Mouse (Mus musculus) CH12.LX (cell line): ENCODE measurements around the gene Larp4. TPM values are rescaled to one million over a fixed set of nuclear protein-coding genes. Genes with fewer than 3 reads are reported as not detected.

Experiments used
- DNase-seq: peaks from one replicate; pipeline ENCODE4 v3.0.0-alpha.2; 2013; ENCODE audit errors: extremely low read depth
- H3K27ac ChIP-seq: 2 replicates; pipeline ENCODE4 v1.5.1; 2012; ENCODE audit warnings: low read depth, mild to moderate bottlenecking, control low read depth, moderate library complexity; ENCODE audit not compliant: insufficient read depth
- H3K27me3 ChIP-seq: replicated peaks from 2 replicates; pipeline ENCODE3; 2012; ENCODE audit warnings: inconsistent platforms
- H3K36me3 ChIP-seq, 2 experiments: replicated peaks in 1 of 2; 2 replicates each; pipeline versions ENCODE3 to v1.6.1; 2012; ENCODE audit warnings: inconsistent platforms in 1 of 2, low read length in 1 of 2, mild to moderate bottlenecking in 1 of 2, mixed read lengths in 1 of 2, moderate library complexity in 1 of 2; ENCODE audit not compliant: control insufficient read depth in 1 of 2, insufficient read depth in 1 of 2
- H3K4me1 ChIP-seq, 2 experiments: 2 replicates each; pipeline ENCODE4 v1.6.1; 2012; ENCODE audit warnings: inconsistent platforms in 1 of 2, moderate library complexity in 1 of 2; ENCODE audit not compliant: insufficient read depth in 2 of 2, control insufficient read depth in 1 of 2
- H3K4me2 ChIP-seq: 2 replicates; pipeline ENCODE4 v1.6.1; 2012; ENCODE audit warnings: low read depth, mild to moderate bottlenecking, control low read depth; ENCODE audit not compliant: poor library complexity, insufficient read depth, severe bottlenecking
- H3K4me3 ChIP-seq, 3 experiments: fragments of 150-350 bp in 1 of 3; sonication (generic) in 1 of 3; replicated peaks in 1 of 3; 2 replicates each; pipeline versions ENCODE3 to v1.5.1; 2011 to 2012; ENCODE audit warnings: low read depth in 2 of 3, low read length in 2 of 3, mild to moderate bottlenecking in 2 of 3, moderate library complexity in 2 of 3, control low read depth in 1 of 3, improper control_type of control experiment in 1 of 3, inconsistent platforms in 1 of 3, mixed read lengths in 1 of 3; ENCODE audit not compliant: poor library complexity in 1 of 3
- H3K79me2 ChIP-seq: replicated peaks from 2 replicates; pipeline ENCODE4 v1.6.1; 2012; ENCODE audit warnings: mild to moderate bottlenecking, moderate library complexity; ENCODE audit not compliant: control insufficient read depth, poor library complexity, insufficient read depth, severe bottlenecking; ENCODE audit errors: extremely low read depth
- H3K9ac ChIP-seq: 2 replicates; pipeline ENCODE4 v1.6.1; 2012; ENCODE audit warnings: low read depth, mild to moderate bottlenecking, control low read depth, moderate library complexity; ENCODE audit not compliant: insufficient read depth
- H3K9me3 ChIP-seq: replicated peaks from 2 replicates; pipeline ENCODE3; 2012; ENCODE audit warnings: low read length, inconsistent platforms, mixed read lengths
- BHLHE40 ChIP-seq: IDR thresholded peaks from 2 replicates; pipeline ENCODE4 v1.6.1; 2011; ENCODE audit warnings: mild to moderate bottlenecking, low read depth, low read length, improper control_type of control experiment
- CHD1 ChIP-seq: IDR thresholded peaks from 2 replicates; pipeline ENCODE4 v1.6.1; 2012; ENCODE audit warnings: low read depth, low read length, improper control_type of control experiment, inconsistent platforms
- CHD2 ChIP-seq: IDR thresholded peaks from 2 replicates; pipeline ENCODE4 v1.6.1; 2011; ENCODE audit warnings: low read length, improper control_type of control experiment
- CTCF ChIP-seq, 2 experiments: IDR thresholded peaks in 1 of 2; conservative IDR thresholded peaks in 1 of 2; 2 replicates each; pipeline ENCODE4 v1.5.1; 2011 to 2012; ENCODE audit warnings: low read depth in 2 of 2, low read length in 2 of 2, improper control_type of control experiment in 1 of 2, inconsistent platforms in 1 of 2, mild to moderate bottlenecking in 1 of 2, moderate library complexity in 1 of 2
- ELF1 ChIP-seq: IDR thresholded peaks from 2 replicates; pipeline ENCODE4 v1.6.1; 2014; ENCODE audit warnings: low read depth, mild to moderate bottlenecking, inconsistent platforms, low read length, improper control_type of control experiment
- EP300 ChIP-seq: IDR thresholded peaks from 2 replicates; pipeline ENCODE4 v1.6.1; 2011; ENCODE audit warnings: low read length, improper control_type of control experiment
- ETS1 ChIP-seq: conservative IDR thresholded peaks from 2 replicates; pipeline ENCODE4 v1.6.1; 2012; ENCODE audit warnings: low read depth, mild to moderate bottlenecking, inconsistent platforms, low read length, improper control_type of control experiment, moderate library complexity
- IRF4 ChIP-seq: IDR thresholded peaks from 2 replicates; pipeline ENCODE4 v1.6.1; 2014; ENCODE audit warnings: low read depth, mild to moderate bottlenecking, inconsistent platforms, low read length, improper control_type of control experiment
- JUND ChIP-seq: conservative IDR thresholded peaks from 2 replicates; pipeline ENCODE4 v1.6.1; 2011; ENCODE audit warnings: low read depth, low read length, improper control_type of control experiment
- KAT2A ChIP-seq: IDR thresholded peaks from 2 replicates; pipeline ENCODE4 v1.6.1; 2012; ENCODE audit warnings: low read length, improper control_type of control experiment, inconsistent platforms; ENCODE audit not compliant: insufficient replicate concordance
- MAX ChIP-seq: IDR thresholded peaks from 2 replicates; pipeline ENCODE4 v1.6.1; 2011; ENCODE audit warnings: low read length, improper control_type of control experiment
- MXI1 ChIP-seq: IDR thresholded peaks from 2 replicates; pipeline ENCODE4 v1.6.1; 2011; ENCODE audit warnings: mild to moderate bottlenecking, low read depth, low read length, improper control_type of control experiment
- NELFE ChIP-seq: IDR thresholded peaks from 2 replicates; pipeline ENCODE4 v1.6.1; 2011; ENCODE audit warnings: low read depth, low read length, improper control_type of control experiment
- NRF1 ChIP-seq: IDR thresholded peaks from 2 replicates; pipeline ENCODE4 v1.6.1; 2014; ENCODE audit warnings: low read depth, mild to moderate bottlenecking, inconsistent platforms, low read length, improper control_type of control experiment, moderate library complexity
- POLR2A ChIP-seq: IDR thresholded peaks from 2 replicates; pipeline ENCODE4 v1.6.1; 2011; ENCODE audit warnings: low read depth, mild to moderate bottlenecking, improper control_type of control experiment, low read length
- RAD21 ChIP-seq: IDR thresholded peaks from 2 replicates; pipeline ENCODE4 v1.6.1; 2011; ENCODE audit warnings: low read depth, mild to moderate bottlenecking, low read length, improper control_type of control experiment, moderate library complexity
- RCOR1 ChIP-seq: conservative IDR thresholded peaks from 2 replicates; pipeline ENCODE4 v1.6.1; 2012; ENCODE audit warnings: low read depth, mild to moderate bottlenecking, inconsistent platforms, low read length, improper control_type of control experiment
- SMC3 ChIP-seq: IDR thresholded peaks from 2 replicates; pipeline ENCODE4 v1.6.1; 2011; ENCODE audit warnings: low read depth, low read length, improper control_type of control experiment
- TBP ChIP-seq: conservative IDR thresholded peaks from 2 replicates; pipeline ENCODE4 v1.6.1; 2011; ENCODE audit warnings: low read depth, low read length, improper control_type of control experiment
- TCF12 ChIP-seq: IDR thresholded peaks from 2 replicates; pipeline ENCODE4 v1.6.1; 2014; ENCODE audit warnings: low read depth, mild to moderate bottlenecking, inconsistent platforms, low read length, improper control_type of control experiment
- ZKSCAN1 ChIP-seq: IDR thresholded peaks from 2 replicates; pipeline ENCODE4 v1.6.1; 2012; ENCODE audit warnings: low read depth, inconsistent platforms, low read length, improper control_type of control experiment, borderline replicate concordance
- ZNF384 ChIP-seq: IDR thresholded peaks from 2 replicates; pipeline ENCODE4 v1.6.1; 2012; ENCODE audit warnings: low read depth, low read length, improper control_type of control experiment, inconsistent platforms
- dilution Hi-C: fragments of 300-500 bp; cut with MboI; formaldehyde crosslinking; loops from 2 replicates; pipeline ENCODE4 v1.14.3; 2020; ENCODE audit warnings: low sequenced_read_pairs; ENCODE audit not compliant: extremely low pct_unique_long_range_greater_than_20kb, extremely low pct_ligation_motif_present
- in situ Hi-C: fragments of 300-500 bp; cut with MboI; formaldehyde crosslinking; loops from 3 replicates; pipeline ENCODE4 v1.14.3; 2019; ENCODE audit warnings: low sequenced_read_pairs, low pct_ligation_motif_present, low pct_unique_long_range_greater_than_20kb, mixed read lengths
- polyA plus RNA-seq: library from polyadenylated mRNA; unstranded; fragments of >175 nt; gene quantifications from 2 replicates; pipeline ENCODE4 v1.2.1, GENCODE M21; 2012; ENCODE audit warnings: low read depth; ENCODE audit not compliant: insufficient read length
- total RNA-seq, 2 experiments: library from RNA; depleted of rRNA; stranded (reverse); fragments of 300-350 nt in 1 of 2; fragments of >200 nt in 1 of 2; gene quantifications; 2 replicates each; pipeline ENCODE4 v1.2.3; 2012 to 2014

Gene Larp4
- total and polyA plus RNA-seq, 3 experiments, result 81.9 to 135 (median 96.3) TPM

- TF ChIP-seq ZNF384, result no peak
- TF ChIP-seq, all 38 proteins: peak for 0
Measured at GRCm38 (mm10) chr15:99940426-99940825, 29.4 kb upstream of the Larp4 start (continued).

GRCm38 (mm10) chr15:99940970-99941630 lies 28.8 kb upstream of the Larp4 start:
- no peak overlapping the region for H3K27ac ChIP-seq
- dilution Hi-C loops (no loop called here), in situ Hi-C loops (no loop called here)
- H3K4me1 ChIP-seq, result no peaks in the 10 kb centered on the region; a peak in 1 of 4 replicates
- no peaks in the 10 kb centered on the region for H3K79me2 ChIP-seq
- DNase-seq, result no peak
- H3K4me2 ChIP-seq, result no peak overlapping the region
- no peaks in the 10 kb centered on the region for H3K36me3 ChIP-seq
- no peak overlapping the region for H3K4me3 ChIP-seq
- H3K27me3 ChIP-seq, result no peaks in the 10 kb centered on the region
- H3K9me3 ChIP-seq, result peaks cover 3% of the 10 kb centered on the region
- no peak for TF ChIP-seq MXI1
- TF ChIP-seq CTCF (conservative IDR thresholded peaks at IDR 0.05 in 1 of 2, IDR thresholded peaks at IDR 0.05 in 1 of 2; ENCODE audit: low read depth in 2 of 2, low read length in 2 of 2), result no peak
- TF ChIP-seq NRF1, result no peak
- TF ChIP-seq TBP, result no peak
- no peak for TF ChIP-seq JUND
- no peak for TF ChIP-seq ZNF384
- no peak for TF ChIP-seq SMC3
- TF ChIP-seq RCOR1, result no peak
- no peak for TF ChIP-seq NELFE
- TF ChIP-seq ELF1, result no peak
- TF ChIP-seq MAX, result no peak
- TF ChIP-seq RAD21, result no peak
- TF ChIP-seq EP300, result no peak
- TF ChIP-seq IRF4, result no peak
- no peak for TF ChIP-seq BHLHE40
- TF ChIP-seq CHD1, result no peak
- TF ChIP-seq ETS1, result no peak
- TF ChIP-seq ZKSCAN1, result no peak
- no peak for TF ChIP-seq CHD2
- no peak for TF ChIP-seq POLR2A
- H3K9ac ChIP-seq, result no peak overlapping the region

GRCm38 (mm10) chr15:99955324-99955723 lies 14.5 kb upstream of the Larp4 start:
- Histone ChIP-seq H3K4me2 (no peak overlapping the region), H3K4me3 (no peak overlapping the region), H3K9me3 (no peaks in the 10 kb centered on the region), H3K9ac (no peak overlapping the region), H3K27me3 (peaks cover 3% of the 10 kb centered on the region), H3K79me2 (no peaks in the 10 kb centered on the region), H3K36me3 (no peaks in the 10 kb centered on the region), H3K4me1 (0 out of 4 replicates have a peak, but pooled peaks cover 0 to 2% of the 10 kb centered on the region in 2 experiments), H3K27ac (no peak overlapping the region)
- in situ Hi-C loops, result no loop called here
- no peak for DNase-seq
- dilution Hi-C loops, result no loop called here
- TF ChIP-seq RCOR1 (no peak), EP300 (no peak), IRF4 (no peak), KAT2A (no peak), ETS1 (no peak), CTCF (conservative IDR thresholded peaks at IDR 0.05 in 1 of 2, IDR thresholded peaks at IDR 0.05 in 1 of 2; ENCODE audit: low read depth in 2 of 2, low read length in 2 of 2) (no peak), TCF12 (no peak), RAD21 (no peak)
